Mouse (Mus musculus) liver, adult (tissue): ENCODE results near the gene Esrp2.

Experiments used
- GATA4 ChIP-seq: IDR thresholded peaks from 2 replicates; pipeline ENCODE4 v1.6.1; 2014; ENCODE audit warnings: mild to moderate bottlenecking, low read length; ENCODE audit not compliant: insufficient replicate concordance

Gene Esrp2

GRCm38 (mm10) chr8:106112041-106112440 lies 24.7 kb downstream of the Esrp2 start:
- no peak for TF ChIP-seq GATA4

DNA sequence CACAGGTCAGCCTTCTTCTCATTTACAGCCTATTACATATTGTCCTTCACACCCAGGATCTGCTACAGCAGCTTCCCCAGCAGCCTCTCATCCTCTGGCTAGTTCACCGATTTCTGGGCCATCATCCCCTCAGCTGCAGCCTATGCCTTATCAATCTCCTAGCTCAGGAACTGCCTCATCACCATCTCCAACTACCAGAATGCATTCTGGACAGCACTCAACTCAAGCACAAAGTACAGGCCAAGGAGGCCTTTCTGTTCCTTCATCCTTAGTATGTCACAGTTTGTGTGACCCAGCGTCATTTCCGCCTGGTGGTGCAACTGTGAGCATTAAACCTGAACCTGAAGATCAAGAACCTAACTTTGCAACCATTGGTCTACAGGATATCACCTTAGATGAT lies 28.0 kb downstream of the Esrp2 start:
- TF ChIP-seq GATA4 = no peak

DNA sequence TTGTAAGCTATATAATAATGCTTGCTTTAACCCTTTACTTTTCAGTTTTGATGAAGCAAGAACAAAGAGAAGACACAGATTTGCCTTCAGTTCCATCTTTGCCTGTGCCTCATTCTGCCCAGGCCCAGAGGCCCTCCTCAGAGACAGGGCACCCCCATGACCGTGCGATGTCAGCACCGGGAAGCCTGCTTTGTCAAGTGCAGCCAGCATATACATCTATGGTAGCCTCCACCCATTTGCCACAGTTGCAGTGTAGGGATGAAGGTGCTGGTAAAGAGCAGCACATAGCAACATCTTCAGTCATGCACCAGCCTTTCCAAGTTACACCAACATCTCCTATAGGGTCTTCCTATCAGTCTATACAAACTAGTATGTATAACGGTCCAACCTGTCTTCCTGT lies 28.7 kb downstream of the Esrp2 start:
- no peak for TF ChIP-seq GATA4

GRCm38 (mm10) chr8:106106193-106106592 lies 30.6 kb downstream of the Esrp2 start:
- TF ChIP-seq GATA4 = no peak

DNA sequence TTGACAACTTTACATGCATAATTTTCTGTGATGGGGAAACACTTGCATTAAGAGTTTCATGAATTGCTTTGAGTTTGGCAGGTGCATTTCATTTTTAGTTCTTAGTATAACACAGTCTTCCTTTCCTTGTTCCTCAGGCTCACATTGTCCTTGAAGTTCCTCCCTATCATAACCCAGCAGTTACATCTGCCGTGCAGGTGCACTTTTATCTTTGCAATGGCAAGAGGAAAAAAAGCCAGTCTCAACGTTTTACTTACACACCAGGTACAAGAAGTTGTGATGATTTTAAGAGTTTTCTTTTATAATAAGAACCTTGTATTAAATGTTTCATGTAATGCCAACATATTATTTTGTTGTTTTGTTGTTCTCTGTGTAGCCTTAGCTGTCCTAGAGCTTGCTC lies 32.9 kb downstream of the Esrp2 start:
- no peak for TF ChIP-seq GATA4

DNA sequence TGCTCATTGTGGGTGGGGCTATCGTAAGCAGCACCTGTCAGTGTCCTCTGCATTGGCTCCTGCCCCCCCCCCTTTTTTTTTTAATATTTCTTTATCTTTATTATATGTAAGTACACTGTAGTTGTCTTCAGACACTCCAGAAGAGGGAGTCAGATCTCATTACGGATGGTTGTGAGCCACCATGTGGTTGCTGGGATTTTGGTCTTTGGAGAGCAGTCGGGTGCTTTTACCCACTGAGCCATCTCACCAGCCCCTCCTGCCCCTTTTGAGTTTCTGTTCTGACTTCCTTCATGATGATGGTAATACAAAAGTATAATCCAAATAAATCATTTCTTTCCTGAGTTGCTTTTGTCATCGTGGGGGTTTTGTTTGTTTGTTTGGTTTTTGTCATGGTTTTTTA lies 34.5 kb downstream of the Esrp2 start:
- TF ChIP-seq GATA4 = no peak
